Mouse (Mus musculus): ENCODE data around the gene Myl6b.

Gene Myl6b

DNA sequence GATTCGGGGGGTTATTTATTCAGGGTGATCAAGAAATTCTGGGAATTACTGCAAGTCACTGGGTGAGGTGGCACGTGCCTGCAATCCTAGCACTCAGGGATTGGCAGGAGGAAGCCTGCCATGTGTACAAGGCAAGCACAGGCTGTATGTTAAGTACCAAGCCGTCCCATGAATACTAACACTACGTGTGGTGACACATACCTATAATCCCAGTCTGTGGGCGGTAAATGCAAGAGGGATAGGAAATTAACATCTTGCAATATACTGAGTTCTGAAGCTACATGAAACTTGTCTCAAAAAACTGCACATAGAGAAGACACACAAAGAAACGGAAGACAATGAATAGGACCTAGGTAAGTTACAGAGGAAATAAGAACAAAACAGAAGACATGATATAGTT is 47.5 kb downstream of the Myl6b start:
- no peak for DNase-seq (ENCODE audit: low spot score in 2 of 2)

DNA sequence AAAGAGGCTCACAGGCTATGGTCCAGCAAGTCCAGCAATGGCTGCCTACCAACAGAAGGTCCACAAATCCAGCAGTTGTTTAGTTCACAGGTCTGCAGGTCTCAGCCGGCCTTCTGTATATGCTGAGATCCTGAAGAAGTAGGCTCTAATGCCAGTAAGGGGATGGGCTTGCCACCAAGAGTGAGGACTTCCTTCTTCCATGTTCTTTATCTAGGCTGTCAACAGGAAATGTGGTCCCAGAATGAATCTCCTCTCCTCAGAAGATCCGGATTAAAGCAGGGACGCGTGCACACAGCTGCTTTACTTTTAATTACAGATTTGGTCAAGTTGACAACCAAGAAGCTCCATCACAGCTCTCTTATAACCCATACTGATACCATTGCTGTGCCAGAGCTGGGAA is 53.1 kb downstream of the Myl6b start:
- no peak for DNase-seq (ENCODE audit: low spot score in 2 of 2)

DNA sequence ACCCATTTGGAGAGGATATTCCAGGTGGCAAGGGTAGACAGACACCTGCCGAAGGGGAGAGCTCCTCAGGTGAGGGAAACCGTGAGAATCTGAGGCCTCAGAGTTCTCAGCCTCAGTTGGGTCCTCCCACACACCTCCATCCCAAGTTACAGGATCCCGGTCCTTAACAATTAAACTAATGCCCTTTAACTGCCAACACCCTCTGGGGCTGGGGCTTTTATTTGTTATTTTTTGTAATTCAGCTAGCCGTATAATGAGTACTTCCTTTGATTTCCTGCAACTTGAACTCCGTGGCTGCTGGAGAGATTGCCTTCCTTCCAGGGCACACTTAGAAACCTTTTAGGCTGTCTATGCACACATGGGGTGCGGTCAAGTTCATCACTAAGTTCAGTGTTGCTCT is 54.1 kb downstream of the Myl6b start:
- DNase-seq (ENCODE audit: low spot score in 2 of 2), result no peak
